Mouse (Mus musculus): ENCODE measurements around the gene Snx30. TPM values are rescaled to one million over a fixed set of nuclear protein-coding genes. Genes with fewer than 3 reads are reported as not detected.

The Snx30 gene
- polyA plus RNA-seq, 1 experiment from 2014 or later: 7.1 TPM

DNA sequence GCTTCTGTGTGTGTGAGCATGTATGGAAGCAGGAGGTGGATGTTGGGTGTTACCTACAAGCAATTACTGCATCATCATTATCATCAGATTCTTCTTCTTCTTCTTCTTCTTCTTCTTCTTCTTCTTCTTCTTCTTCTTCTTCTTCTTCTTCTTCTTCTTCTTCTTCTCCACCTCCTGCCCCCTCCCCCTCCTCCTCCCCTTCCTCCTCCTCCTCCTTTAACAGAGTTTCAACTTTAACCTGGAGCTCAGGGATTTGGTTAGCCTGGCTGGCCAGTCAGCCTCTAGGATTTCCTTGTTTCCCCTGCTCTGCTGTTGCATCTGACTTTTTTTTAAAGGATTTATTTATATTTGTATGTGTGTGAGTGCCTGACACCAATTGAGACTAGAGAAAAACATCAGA lies 4.2 kb upstream of the Snx30 start, which contains the start of gene Inip:
TSS of gene Inip (minus strand) at position 101 of the 400 bp plus-strand sequence.
- ATAC-seq (replicated peaks; ENCODE audit: insufficient number of reproducible peaks, low FRiP score, low TSS enrichment, low read depth) (no peak), DNase-seq (ENCODE audit: low spot score) (no peak)
- Histone ChIP-seq H3K9me3 (replicated peaks; ENCODE audit: control insufficient read depth, low read length) (no peaks in the 10 kb centered on the region), H3K4me2 (ENCODE audit: low read depth, low read length) (no peak within 1 kb of the TSS), H3K4me1 (ENCODE audit: control insufficient read depth, insufficient read depth, low read length) (no peaks in the 10 kb centered on the region; the same call in 1 of the 2 replicates), H3K27ac (replicated peaks; ENCODE audit: low read depth, low read length) (no peak within 1 kb of the TSS), H3K27me3 (ENCODE audit: control insufficient read depth, insufficient read depth, low read length) (no peaks in the 10 kb centered on the region), H3K4me3 (ENCODE audit: low read depth, low read length) (no peak within 1 kb of the TSS), H3K9ac (replicated peaks; ENCODE audit: low read length) (no peak within 1 kb of the TSS), H3K36me3 (replicated peaks; ENCODE audit: control insufficient read depth, insufficient read depth, low read depth, low read length) (no peaks in the 10 kb centered on the region)

DNA sequence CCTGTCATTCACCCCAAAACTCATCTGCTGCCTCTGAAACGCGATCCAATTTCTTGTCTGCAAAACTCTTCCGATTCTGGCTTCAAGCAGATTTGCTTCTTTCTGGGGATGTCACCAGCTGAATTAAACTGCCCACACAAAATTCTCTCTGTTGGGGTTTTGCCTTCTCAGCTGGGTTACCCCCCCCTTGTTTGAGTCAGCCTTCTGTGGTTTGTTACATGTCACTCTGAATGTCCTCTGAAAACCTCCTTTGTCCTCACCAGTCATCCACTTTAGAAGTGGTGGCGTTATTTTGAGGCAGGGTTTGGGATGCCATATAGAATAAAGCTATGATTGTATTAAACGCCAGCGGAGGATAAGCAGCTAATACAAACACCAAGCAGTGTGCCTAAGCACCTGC lies 3.5 kb upstream of the Snx30 start:
- no peaks in the 10 kb centered on the region for H3K27me3 ChIP-seq (ENCODE audit: control insufficient read depth, insufficient read depth, low read length)
- H3K9me3 ChIP-seq (replicated peaks; ENCODE audit: control insufficient read depth, low read length): no peaks in the 10 kb centered on the region
- 70% methylated on average over 6 of the region's 6 CpGs for WGBS

DNA sequence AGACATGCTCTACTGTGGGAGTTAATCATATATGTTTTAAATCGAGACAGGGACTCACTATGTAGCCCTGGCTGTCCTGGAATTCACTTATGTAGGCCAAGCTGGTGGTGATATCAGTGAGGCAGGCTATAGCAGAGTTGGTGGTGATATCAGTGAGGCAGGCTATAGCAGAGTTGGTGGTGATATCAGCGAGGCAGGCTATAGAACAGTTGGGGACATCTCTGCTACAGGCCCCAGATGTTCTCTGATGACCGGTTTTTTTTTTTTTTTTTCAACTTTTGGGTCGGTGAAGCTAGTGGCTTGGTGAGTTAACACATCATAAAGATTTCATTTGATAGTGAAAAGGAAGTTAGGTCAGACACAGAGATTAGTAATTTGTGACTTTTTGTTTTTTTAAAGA lies 2.8 kb upstream of the Snx30 start:
- no peaks in the 10 kb centered on the region for H3K27me3 ChIP-seq (ENCODE audit: control insufficient read depth, insufficient read depth, low read length)
- H3K4me1 ChIP-seq (ENCODE audit: control insufficient read depth, insufficient read depth, low read length): peaks cover 3% of the 10 kb centered on the region; the same call in 1 of the 2 replicates
- H3K4me3 ChIP-seq (ENCODE audit: low read depth, low read length): no peak overlapping the region
- no peak for DNase-seq (ENCODE audit: low spot score)
- no peak for ATAC-seq (replicated peaks; ENCODE audit: insufficient number of reproducible peaks, low FRiP score, low TSS enrichment, low read depth)
- no peak overlapping the region for H3K4me2 ChIP-seq (ENCODE audit: low read depth, low read length)
- H3K27ac ChIP-seq (replicated peaks; ENCODE audit: low read depth, low read length): no peak overlapping the region
- H3K9me3 ChIP-seq (replicated peaks; ENCODE audit: control insufficient read depth, low read length): no peaks in the 10 kb centered on the region
- 65% methylated on average over 4 of the region's 4 CpGs for WGBS
- no peaks in the 10 kb centered on the region for H3K36me3 ChIP-seq (replicated peaks; ENCODE audit: control insufficient read depth, insufficient read depth, low read depth, low read length)
- no peak overlapping the region for H3K9ac ChIP-seq (replicated peaks; ENCODE audit: low read length)

More for the DNA sequence above, 3.5 kb upstream of the Snx30 start:
- Histone ChIP-seq H3K27ac (replicated peaks; ENCODE audit: low read depth, low read length) (no peak overlapping the region), H3K9ac (replicated peaks; ENCODE audit: low read length) (no peak overlapping the region), H3K4me2 (ENCODE audit: low read depth, low read length) (no peak overlapping the region), H3K4me1 (ENCODE audit: control insufficient read depth, insufficient read depth, low read length) (peaks cover 3% of the 10 kb centered on the region; the same call in 1 of the 2 replicates), H3K36me3 (replicated peaks; ENCODE audit: control insufficient read depth, insufficient read depth, low read depth, low read length) (no peaks in the 10 kb centered on the region), H3K4me3 (ENCODE audit: low read depth, low read length) (no peak overlapping the region)
- ATAC-seq (replicated peaks; ENCODE audit: insufficient number of reproducible peaks, low FRiP score, low TSS enrichment, low read depth) (no peak), DNase-seq (ENCODE audit: low spot score) (no peak)

DNA sequence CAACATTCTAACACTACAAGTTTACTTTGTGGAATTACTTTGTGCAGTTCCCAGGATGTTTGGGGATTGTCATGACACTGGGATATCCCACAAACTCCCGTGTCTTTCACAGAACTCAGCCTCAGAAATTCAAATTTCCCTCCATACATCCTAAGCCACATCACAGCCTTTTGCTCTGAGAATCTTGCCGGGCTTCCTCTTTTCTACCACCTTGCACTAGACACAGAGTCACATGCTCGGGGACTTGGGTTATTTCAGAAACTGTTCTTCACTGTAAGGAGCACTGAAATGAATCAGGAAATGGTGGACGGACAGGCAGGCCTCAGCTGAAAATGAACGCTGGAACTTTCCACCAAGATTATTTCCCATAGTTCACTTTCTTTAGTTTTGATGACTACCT lies 2.3 kb upstream of the Snx30 start:
- WGBS: 81% methylated on average over 5 of the region's 5 CpGs
- no peak overlapping the region for H3K27ac ChIP-seq (replicated peaks; ENCODE audit: low read depth, low read length)
- H3K4me2 ChIP-seq (ENCODE audit: low read depth, low read length): no peak overlapping the region
- H3K27me3 ChIP-seq (ENCODE audit: control insufficient read depth, insufficient read depth, low read length): no peaks in the 10 kb centered on the region
- H3K9me3 ChIP-seq (replicated peaks; ENCODE audit: control insufficient read depth, low read length): no peaks in the 10 kb centered on the region
- H3K4me1 ChIP-seq (ENCODE audit: control insufficient read depth, insufficient read depth, low read length): peaks cover 3% of the 10 kb centered on the region; the same call in 1 of the 2 replicates
- no peak for ATAC-seq (replicated peaks; ENCODE audit: insufficient number of reproducible peaks, low FRiP score, low TSS enrichment, low read depth)
- H3K9ac ChIP-seq (replicated peaks; ENCODE audit: low read length): no peak overlapping the region
- DNase-seq (ENCODE audit: low spot score): no peak
- no peaks in the 10 kb centered on the region for H3K36me3 ChIP-seq (replicated peaks; ENCODE audit: control insufficient read depth, insufficient read depth, low read depth, low read length)
- no peak overlapping the region for H3K4me3 ChIP-seq (ENCODE audit: low read depth, low read length)

DNA sequence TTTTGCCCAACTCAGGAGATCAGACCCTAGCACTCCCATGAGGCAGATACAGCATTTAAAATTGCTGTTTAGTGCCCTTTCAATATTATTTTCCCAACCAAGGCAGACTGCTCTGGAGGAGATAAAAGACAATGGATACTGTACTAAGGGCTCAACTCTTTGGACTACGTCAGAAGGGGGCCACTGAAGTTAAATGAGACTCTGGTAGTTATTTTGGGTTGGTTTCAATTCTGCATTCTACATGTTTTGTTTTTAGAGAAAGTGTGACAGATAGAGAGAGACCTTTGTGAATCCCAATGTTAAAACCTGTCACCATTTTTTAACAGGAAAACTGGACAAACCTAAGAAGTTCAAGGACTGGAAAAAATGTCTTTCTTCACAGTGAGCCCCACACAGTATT lies 886 bp upstream of the Snx30 start:
- H3K9ac ChIP-seq (replicated peaks; ENCODE audit: low read length): no peak overlapping the region; the same call in 1 of the 2 replicates
- 79% methylated on average over 1 of the region's 1 CpGs for WGBS
- DNase-seq (ENCODE audit: low spot score) (no peak), ATAC-seq (replicated peaks; ENCODE audit: insufficient number of reproducible peaks, low FRiP score, low TSS enrichment, low read depth) (no peak)
- H3K4me1 ChIP-seq (ENCODE audit: control insufficient read depth, insufficient read depth, low read length): peaks cover 3% of the 10 kb centered on the region; the same call in 1 of the 2 replicates
- no peaks in the 10 kb centered on the region for H3K9me3 ChIP-seq (replicated peaks; ENCODE audit: control insufficient read depth, low read length)
- H3K36me3 ChIP-seq (replicated peaks; ENCODE audit: control insufficient read depth, insufficient read depth, low read depth, low read length): no peaks in the 10 kb centered on the region
- H3K4me2 ChIP-seq (ENCODE audit: low read depth, low read length): peak overlapping the region; percentile 98
- H3K27ac ChIP-seq (replicated peaks; ENCODE audit: low read depth, low read length): no peak overlapping the region
- H3K4me3 ChIP-seq (ENCODE audit: low read depth, low read length): peak overlapping the region; percentile 66; the same call in 1 of the 2 replicates
- H3K27me3 ChIP-seq (ENCODE audit: control insufficient read depth, insufficient read depth, low read length): no peaks in the 10 kb centered on the region

DNA sequence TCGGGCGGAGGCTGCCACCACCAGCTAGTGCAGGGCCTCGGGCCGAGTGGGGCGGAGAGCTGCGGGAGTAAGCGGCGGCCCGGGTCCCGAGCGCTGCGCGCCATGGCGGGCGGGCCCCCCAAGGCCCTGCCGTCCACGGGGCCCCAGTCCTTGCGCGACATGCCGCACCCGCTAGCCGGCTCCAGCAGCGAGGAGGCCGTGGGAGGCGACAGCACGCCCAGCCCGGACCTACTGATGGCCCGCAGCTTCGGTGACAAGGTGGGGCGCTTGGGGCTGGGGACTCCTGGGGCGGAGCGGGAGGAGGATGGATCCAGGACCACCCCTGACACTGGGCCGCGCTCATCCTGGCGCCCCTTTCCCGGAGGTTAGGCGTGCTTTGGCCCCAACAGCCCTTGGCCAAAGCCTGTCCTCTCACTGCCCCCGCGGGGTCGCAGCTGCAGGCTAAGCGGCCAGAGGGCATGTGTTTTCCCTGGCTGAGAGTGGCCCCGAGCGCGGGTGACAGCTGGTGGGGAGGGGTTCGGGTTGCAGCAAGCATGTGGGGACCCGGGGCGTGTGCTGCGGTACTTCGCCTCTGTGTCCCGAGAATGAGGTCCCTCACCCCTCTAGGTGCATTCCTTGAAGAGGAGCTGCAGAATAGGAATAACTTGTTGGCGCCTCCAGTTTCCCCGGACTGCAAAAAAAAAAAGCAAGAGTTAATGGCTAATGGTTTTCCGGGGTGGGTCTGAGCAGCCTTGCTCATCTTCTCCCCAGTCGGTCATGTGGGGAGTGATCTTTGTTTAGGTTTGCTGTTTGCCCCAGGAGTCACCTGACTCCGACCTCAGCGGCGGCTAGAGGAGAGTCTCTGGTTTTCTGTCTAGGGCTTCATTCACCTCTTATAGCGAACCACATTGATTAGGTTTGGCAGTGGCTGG lies 583 bp downstream of the Snx30 start:
- ATAC-seq (replicated peaks; ENCODE audit: insufficient number of reproducible peaks, low FRiP score, low TSS enrichment, low read depth) (peak; percentile 82), DNase-seq (ENCODE audit: low spot score) (peak; percentile 31)
- Histone ChIP-seq H3K4me3 (ENCODE audit: low read depth, low read length) (peak overlapping the region; percentile 66), H3K9ac (replicated peaks; ENCODE audit: low read length) (peak overlapping the region; percentile 70), H3K4me1 (ENCODE audit: control insufficient read depth, insufficient read depth, low read length) (peaks cover 3% of the 10 kb centered on the region; the same call in 1 of the 2 replicates), H3K27ac (replicated peaks; ENCODE audit: low read depth, low read length) (no peak overlapping the region; the same call in 1 of the 2 replicates), H3K36me3 (replicated peaks; ENCODE audit: control insufficient read depth, insufficient read depth, low read depth, low read length) (no peaks in the 10 kb centered on the region), H3K27me3 (ENCODE audit: control insufficient read depth, insufficient read depth, low read length) (no peaks in the 10 kb centered on the region), H3K4me2 (ENCODE audit: low read depth, low read length) (peak overlapping the region; percentile 98), H3K9me3 (replicated peaks; ENCODE audit: control insufficient read depth, low read length) (no peaks in the 10 kb centered on the region)
- WGBS: under 1% methylated on average over 52 of the region's 58 CpGs

DNA sequence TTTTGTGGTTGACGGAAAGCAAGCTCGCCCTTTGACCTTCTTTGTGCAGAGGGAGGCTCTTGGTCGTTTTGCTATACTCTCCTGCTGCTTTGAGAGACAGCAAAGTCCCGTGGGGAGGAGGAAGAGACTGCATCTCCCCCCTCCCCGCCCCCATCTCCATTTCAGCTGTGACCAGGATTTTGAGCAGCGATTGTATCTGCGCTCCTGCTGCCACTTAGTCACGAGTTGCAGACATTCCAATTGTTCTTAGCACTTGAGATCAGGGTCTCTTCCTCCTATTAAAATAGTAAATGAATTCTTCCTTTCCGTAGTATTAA lies 1.2 kb downstream of the Snx30 start:
- H3K27ac ChIP-seq (replicated peaks; ENCODE audit: low read depth, low read length): no peak overlapping the region
- peak overlapping the region; percentile 66 for H3K4me3 ChIP-seq (ENCODE audit: low read depth, low read length)
- H3K4me1 ChIP-seq (ENCODE audit: control insufficient read depth, insufficient read depth, low read length): peaks cover 3% of the 10 kb centered on the region; the same call in 1 of the 2 replicates
- peak overlapping the region; percentile 70 for H3K9ac ChIP-seq (replicated peaks; ENCODE audit: low read length)
- no peaks in the 10 kb centered on the region for H3K9me3 ChIP-seq (replicated peaks; ENCODE audit: control insufficient read depth, low read length)
- WGBS: 2% methylated on average over 9 of the region's 9 CpGs
- H3K36me3 ChIP-seq (replicated peaks; ENCODE audit: control insufficient read depth, insufficient read depth, low read depth, low read length): no peaks in the 10 kb centered on the region
- DNase-seq (ENCODE audit: low spot score): no peak
- H3K4me2 ChIP-seq (ENCODE audit: low read depth, low read length): peak overlapping the region; percentile 98
- no peaks in the 10 kb centered on the region for H3K27me3 ChIP-seq (ENCODE audit: control insufficient read depth, insufficient read depth, low read length)
- ATAC-seq (replicated peaks; ENCODE audit: insufficient number of reproducible peaks, low FRiP score, low TSS enrichment, low read depth): no peak

DNA sequence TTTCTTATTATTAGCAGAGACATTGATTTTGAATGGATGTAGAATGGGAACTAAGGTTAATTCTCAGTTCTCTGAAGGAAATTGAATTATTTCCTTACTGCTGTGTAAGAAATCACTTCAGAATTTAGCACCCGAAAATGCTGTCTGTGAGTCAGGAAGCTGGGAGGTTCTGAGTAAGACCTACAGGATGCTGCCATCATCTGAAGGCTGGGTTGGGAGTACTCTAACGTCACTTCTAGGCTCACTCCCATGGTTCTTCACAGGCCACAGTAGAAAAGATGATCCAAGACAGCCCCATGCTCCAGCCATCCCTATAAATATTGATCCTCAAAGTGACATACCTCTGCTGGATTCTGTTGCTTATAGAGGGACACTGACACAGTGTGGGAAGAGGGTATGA lies 1.9 kb downstream of the Snx30 start:
- Histone ChIP-seq H3K27me3 (ENCODE audit: control insufficient read depth, insufficient read depth, low read length) (no peaks in the 10 kb centered on the region), H3K4me3 (ENCODE audit: low read depth, low read length) (no peak overlapping the region), H3K9ac (replicated peaks; ENCODE audit: low read length) (no peak overlapping the region), H3K36me3 (replicated peaks; ENCODE audit: control insufficient read depth, insufficient read depth, low read depth, low read length) (no peaks in the 10 kb centered on the region), H3K9me3 (replicated peaks; ENCODE audit: control insufficient read depth, low read length) (no peaks in the 10 kb centered on the region), H3K4me2 (ENCODE audit: low read depth, low read length) (no peak overlapping the region), H3K27ac (replicated peaks; ENCODE audit: low read depth, low read length) (no peak overlapping the region), H3K4me1 (ENCODE audit: control insufficient read depth, insufficient read depth, low read length) (peaks cover 3% of the 10 kb centered on the region; the same call in 1 of the 2 replicates)
- 66% methylated on average over 2 of the region's 2 CpGs for WGBS
- DNase-seq (ENCODE audit: low spot score): no peak
- no peak for ATAC-seq (replicated peaks; ENCODE audit: insufficient number of reproducible peaks, low FRiP score, low TSS enrichment, low read depth)

All from embryonic facial prominence, embryonic 11.5 days (tissue).